Mouse (Mus musculus): Measurements from ENCODE around the gene Fos.

DNA sequence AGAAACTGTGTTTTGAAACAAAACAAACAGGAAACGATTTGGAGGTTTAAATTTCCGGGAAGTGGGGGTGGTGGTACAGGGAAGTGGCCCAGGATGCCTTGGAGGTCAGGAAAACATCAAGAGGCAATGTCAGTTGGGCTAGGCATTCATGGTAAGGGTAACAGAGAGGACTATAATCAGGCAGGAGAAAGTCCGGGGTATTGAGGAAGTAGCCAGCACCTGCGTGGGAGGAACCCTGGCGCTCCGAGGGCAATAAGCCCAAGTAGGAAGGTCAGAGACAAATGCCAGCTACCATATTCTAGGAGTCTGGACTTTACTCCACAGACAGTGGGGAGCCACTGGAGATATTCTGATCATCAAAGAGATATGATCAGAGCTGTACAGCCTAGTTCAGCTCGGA is 45.9 kb upstream of the Fos start:
- no peak for TF ChIP-seq CTCF (IDR thresholded peaks at IDR 0.05; ENCODE audit: low read depth)
- TF ChIP-seq EP300 (optimal IDR thresholded peaks at IDR 0.05): no peak
